Mouse (Mus musculus) heart, embryonic 10.5 days (tissue): ENCODE results near the gene Gadl1. TPM values are rescaled to one million over a fixed set of nuclear protein-coding genes. Genes with fewer than 3 reads are reported as not detected.
A peak's percentile ranks its signal among the peaks of the same experiment; 100 is the strongest.

ENCODE experiments used
- DNase-seq: peaks from one replicate; pipeline ENCODE4 v3.0.0-alpha.2; 2017; ENCODE audit warnings: low spot score
- H3K27ac ChIP-seq: fragments of 300-500 bp; sonication (generic); 2 replicates; pipeline ENCODE4 v1.5.1; 2016; ENCODE audit warnings: mild to moderate bottlenecking
- H3K27me3 ChIP-seq: fragments of 300-500 bp; sonication (generic); 2 replicates; pipeline ENCODE4 v1.6.1; 2016; ENCODE audit warnings: mild to moderate bottlenecking; ENCODE audit not compliant: poor library complexity, insufficient read depth, severe bottlenecking
- H3K36me3 ChIP-seq: fragments of 300-500 bp; sonication (generic); 2 replicates; pipeline ENCODE4 v1.6.1; 2016; ENCODE audit warnings: mild to moderate bottlenecking, moderate library complexity
- H3K4me1 ChIP-seq: fragments of 300-500 bp; sonication (generic); 2 replicates; pipeline ENCODE4 v1.6.1; 2016; ENCODE audit warnings: mild to moderate bottlenecking
- H3K4me3 ChIP-seq: fragments of 300-500 bp; sonication (generic); 2 replicates; pipeline ENCODE4 v1.5.1; 2016; ENCODE audit warnings: mild to moderate bottlenecking, moderate library complexity
- H3K9me3 ChIP-seq: fragments of 300-500 bp; sonication (generic); 2 replicates; pipeline ENCODE4 v1.6.1; 2016; ENCODE audit warnings: mild to moderate bottlenecking, moderate library complexity
- WGBS: fragments of 180-500 bp; shearing (Covaris S2); methylation state at CpG from one replicate; pipeline ENCODE4 v1.1.7; 2016; 5-methylcytosine and 5-hydroxymethylcytosine counted together
- polyA plus RNA-seq: library from polyadenylated mRNA; unstranded; fragments of >200 nt; fragmentation: Nextera tagmentation; extraction: Ambion mirVana; gene quantifications from 2 replicates; pipeline ENCODE4 v1.2.1, GENCODE M21; 2016

Gene Gadl1
- polyA plus RNA-seq, 1 experiment from 2014 or later: 0.35 TPM

DNA sequence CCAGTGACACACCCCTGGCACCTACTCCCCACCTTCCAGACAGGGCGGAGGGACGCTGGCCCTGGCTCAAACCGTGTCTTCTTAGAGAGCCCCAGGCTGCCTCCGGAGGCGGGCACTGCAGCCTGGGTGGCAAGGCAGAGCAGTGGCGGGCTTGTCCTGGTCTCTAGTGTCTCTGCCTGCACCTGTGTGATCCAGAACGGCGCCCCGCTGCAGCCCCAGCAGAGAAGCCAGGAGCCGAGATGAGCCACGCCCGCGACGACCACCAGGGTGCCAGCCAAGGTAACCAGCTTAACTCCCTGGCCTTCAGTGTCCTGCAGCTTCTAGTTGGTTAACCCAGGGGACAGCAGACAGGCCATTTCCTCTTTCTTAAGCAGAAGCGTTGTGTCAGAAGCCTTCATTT is 930 bp upstream of the Gadl1 start:
- DNase-seq: peak; percentile 74
- Histone ChIP-seq H3K36me3 (no peaks in the 10 kb centered on the region), H3K4me1 (peaks cover 13% of the 10 kb centered on the region), H3K27ac (peak overlapping the region; percentile 60), H3K4me3 (peak overlapping the region; percentile 44; the same call in 1 of the 2 replicates), H3K9me3 (no peaks in the 10 kb centered on the region), H3K27me3 (no peaks in the 10 kb centered on the region)
- 7% methylated on average over 15 of the region's 15 CpGs for WGBS

DNA sequence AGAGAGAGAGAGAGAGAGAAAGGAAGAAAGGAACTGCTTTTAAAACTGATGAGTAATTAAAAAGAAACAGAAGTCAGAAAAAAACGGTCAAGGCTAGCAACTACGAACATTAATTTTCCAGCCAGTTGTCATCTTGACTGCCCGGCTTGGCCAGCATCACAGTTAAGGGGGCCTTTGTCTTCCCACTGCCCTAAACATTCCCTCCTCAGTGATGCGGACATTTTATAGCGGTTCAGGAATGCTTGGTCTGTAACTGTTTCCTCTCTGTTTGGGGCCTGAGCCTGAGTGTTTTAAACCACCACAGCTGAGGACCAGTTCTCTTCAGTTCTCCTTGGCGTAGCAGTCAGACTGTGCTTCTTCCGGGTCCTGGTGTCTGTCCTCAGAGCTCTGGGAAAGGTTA is 4.8 kb downstream of the Gadl1 start:
- H3K36me3 ChIP-seq: no peaks in the 10 kb centered on the region
- H3K4me3 ChIP-seq: no peak overlapping the region
- no peaks in the 10 kb centered on the region for H3K27me3 ChIP-seq
- peak; percentile 66 for DNase-seq
- peaks cover 13% of the 10 kb centered on the region for H3K4me1 ChIP-seq
- WGBS: 64% methylated on average over 7 of the region's 7 CpGs
- no peak overlapping the region for H3K27ac ChIP-seq
- no peaks in the 10 kb centered on the region for H3K9me3 ChIP-seq

- DNase-seq: peak; percentile 31
- WGBS: 85% methylated on average over 14 of the region's 14 CpGs
- no peaks in the 10 kb centered on the region for H3K36me3 ChIP-seq
- no peaks in the 10 kb centered on the region for H3K27me3 ChIP-seq
- no peaks in the 10 kb centered on the region for H3K9me3 ChIP-seq
- peaks cover 13% of the 10 kb centered on the region for H3K4me1 ChIP-seq
- H3K27ac ChIP-seq: no peak overlapping the region
- H3K4me3 ChIP-seq: no peak overlapping the region
These were observed 6.5 kb downstream of the Gadl1 start for GRCm38 (mm10) chr9:115915586-115916270.

GRCm38 (mm10) chr9:115919736-115920135 is 10.5 kb downstream of the Gadl1 start:
- Histone ChIP-seq H3K36me3 (no peaks in the 10 kb centered on the region), H3K27ac (no peak overlapping the region), H3K9me3 (no peaks in the 10 kb centered on the region), H3K4me1 (peaks cover 2% of the 10 kb centered on the region), H3K4me3 (no peak overlapping the region), H3K27me3 (no peaks in the 10 kb centered on the region)
- peak; percentile 45 for DNase-seq
- WGBS: 80% methylated on average over 3 of the region's 3 CpGs

DNA sequence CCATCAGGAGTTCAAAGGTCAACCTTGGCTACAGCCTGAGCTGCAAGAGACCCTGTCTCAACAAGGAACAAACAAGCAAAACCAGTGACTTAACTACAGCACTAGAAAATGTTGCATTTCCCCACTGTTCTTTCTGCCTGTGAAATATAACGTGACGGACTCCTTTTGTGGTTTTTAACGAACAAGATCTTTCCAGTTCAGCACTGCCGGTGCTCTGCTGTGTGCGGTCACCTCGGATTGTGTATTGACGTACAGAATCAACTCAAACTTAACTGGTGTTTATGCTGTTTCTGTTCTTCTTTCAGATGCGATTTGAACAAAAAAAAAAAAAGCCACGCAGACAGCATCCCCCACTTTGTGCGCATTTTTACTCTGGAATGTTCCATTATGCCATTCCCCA is 13.4 kb downstream of the Gadl1 start:
- DNase-seq: peak; percentile 39
- no peaks in the 10 kb centered on the region for H3K4me1 ChIP-seq
- H3K9me3 ChIP-seq: no peaks in the 10 kb centered on the region
- no peak overlapping the region for H3K27ac ChIP-seq
- H3K36me3 ChIP-seq: no peaks in the 10 kb centered on the region
- no peak overlapping the region for H3K4me3 ChIP-seq
- no peaks in the 10 kb centered on the region for H3K27me3 ChIP-seq
- 88% methylated on average over 10 of the region's 10 CpGs for WGBS

- Histone ChIP-seq H3K4me3 (no peak overlapping the region), H3K27me3 (no peaks in the 10 kb centered on the region), H3K27ac (no peak overlapping the region), H3K9me3 (no peaks in the 10 kb centered on the region), H3K36me3 (no peaks in the 10 kb centered on the region), H3K4me1 (no peaks in the 10 kb centered on the region)
- 93% methylated on average over 1 of the region's 1 CpGs for WGBS
- peak; percentile 4 for DNase-seq
These were observed 14.8 kb downstream of the Gadl1 start for GRCm38 (mm10) chr9:115924094-115924493.

GRCm38 (mm10) chr9:115931803-115932202 is 22.5 kb downstream of the Gadl1 start:
- Histone ChIP-seq H3K27ac (no peak overlapping the region), H3K4me3 (no peak overlapping the region), H3K4me1 (peaks cover 16% of the 10 kb centered on the region), H3K36me3 (no peaks in the 10 kb centered on the region), H3K27me3 (no peaks in the 10 kb centered on the region), H3K9me3 (no peaks in the 10 kb centered on the region)
- WGBS: 33% methylated on average over 2 of the region's 2 CpGs
- no peak for DNase-seq

DNA sequence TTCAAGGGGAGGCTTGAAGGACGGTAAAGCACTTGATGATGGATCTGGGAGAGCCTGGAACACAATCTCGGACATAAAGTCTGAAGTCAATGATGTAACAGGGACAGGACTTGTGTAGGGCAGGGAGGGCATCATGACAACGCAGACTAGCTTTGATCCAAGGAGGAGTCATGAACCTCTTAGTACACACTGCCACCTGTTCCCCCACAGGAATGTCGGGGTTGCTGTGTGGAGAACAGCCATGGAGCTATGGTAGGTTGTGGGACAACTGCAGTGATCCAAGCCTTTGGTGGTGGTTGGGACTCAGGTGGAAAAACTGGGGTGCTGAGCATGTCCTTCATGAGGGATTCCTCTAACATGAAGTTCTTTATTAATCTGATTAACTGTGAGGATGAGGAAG is 23.5 kb downstream of the Gadl1 start:
- peaks cover 16% of the 10 kb centered on the region for H3K4me1 ChIP-seq
- no peaks in the 10 kb centered on the region for H3K9me3 ChIP-seq
- no peaks in the 10 kb centered on the region for H3K27me3 ChIP-seq
- WGBS: 86% methylated on average over 4 of the region's 4 CpGs
- DNase-seq: no peak
- H3K36me3 ChIP-seq: no peaks in the 10 kb centered on the region
- H3K4me3 ChIP-seq: no peak overlapping the region
- H3K27ac ChIP-seq: no peak overlapping the region

- no peak for DNase-seq
- Histone ChIP-seq H3K9me3 (no peaks in the 10 kb centered on the region), H3K36me3 (no peaks in the 10 kb centered on the region), H3K4me1 (peaks cover 16% of the 10 kb centered on the region), H3K27me3 (no peaks in the 10 kb centered on the region), H3K4me3 (no peak overlapping the region), H3K27ac (no peak overlapping the region)
- 63% methylated on average over 7 of the region's 7 CpGs for WGBS
These were observed 24.1 kb downstream of the Gadl1 start for GRCm38 (mm10) chr9:115933243-115933964.

- Histone ChIP-seq H3K27me3 (no peaks in the 10 kb centered on the region), H3K4me1 (peaks cover 16% of the 10 kb centered on the region), H3K9me3 (no peaks in the 10 kb centered on the region), H3K4me3 (no peak overlapping the region), H3K36me3 (no peaks in the 10 kb centered on the region), H3K27ac (peak overlapping the region; percentile 13; the same call in 1 of the 2 replicates)
- WGBS: 63% methylated on average over 11 of the region's 11 CpGs
- no peak for DNase-seq
These were observed 25.0 kb downstream of the Gadl1 start for GRCm38 (mm10) chr9:115934288-115934687.

- H3K4me3 ChIP-seq: no peak overlapping the region
- DNase-seq: no peak
- H3K36me3 ChIP-seq: no peaks in the 10 kb centered on the region
- no peaks in the 10 kb centered on the region for H3K9me3 ChIP-seq
- WGBS: 69% methylated on average over 2 of the region's 2 CpGs
- peaks cover 5% of the 10 kb centered on the region for H3K4me1 ChIP-seq
- no peaks in the 10 kb centered on the region for H3K27me3 ChIP-seq
- H3K27ac ChIP-seq: no peak overlapping the region
These were observed 27.1 kb downstream of the Gadl1 start for GRCm38 (mm10) chr9:115936350-115936749.

DNA sequence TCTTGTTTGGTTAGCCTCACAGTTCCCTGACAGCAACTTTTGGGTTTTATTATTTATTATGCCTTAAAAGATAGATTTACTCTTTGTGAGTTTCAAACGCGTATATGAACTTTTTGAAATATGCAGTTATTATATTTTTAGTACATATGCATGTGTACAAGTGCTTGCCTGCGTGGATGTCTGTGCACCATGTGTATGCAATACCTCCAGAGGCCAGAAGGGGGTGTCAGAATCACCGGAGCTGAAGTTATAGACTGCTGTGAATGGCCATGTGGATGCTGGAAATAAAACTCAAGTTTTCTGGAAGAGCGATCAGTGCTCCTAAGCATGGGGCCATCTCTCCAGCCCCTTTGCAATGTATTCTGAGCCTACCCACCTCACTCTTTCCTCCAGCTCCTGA is 28.7 kb downstream of the Gadl1 start:
- H3K36me3 ChIP-seq: no peaks in the 10 kb centered on the region
- H3K27ac ChIP-seq: no peak overlapping the region
- WGBS: 89% methylated on average over 5 of the region's 5 CpGs
- no peak overlapping the region for H3K4me3 ChIP-seq
- H3K4me1 ChIP-seq: peaks cover 7% of the 10 kb centered on the region
- H3K27me3 ChIP-seq: no peaks in the 10 kb centered on the region
- no peak for DNase-seq
- H3K9me3 ChIP-seq: no peaks in the 10 kb centered on the region

DNA sequence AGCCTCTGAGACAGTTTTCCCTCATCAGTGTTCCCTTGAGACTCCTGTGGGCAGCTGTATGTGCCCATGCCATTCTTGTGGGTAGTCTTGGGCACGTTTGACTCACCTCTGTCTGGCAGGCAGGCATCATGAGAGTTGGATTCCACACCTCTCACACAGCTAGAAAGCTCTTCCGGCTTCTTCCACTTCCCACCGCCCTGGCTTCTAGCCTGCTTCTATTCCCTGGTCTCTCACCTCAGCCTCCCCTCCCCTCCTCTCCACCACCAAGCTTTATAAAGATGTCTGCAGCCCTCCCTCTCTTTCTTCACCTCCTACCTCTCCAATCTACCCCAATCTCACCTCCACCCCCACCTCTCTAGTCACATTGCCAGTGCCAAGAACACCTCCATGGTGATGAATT is 30.2 kb downstream of the Gadl1 start:
- H3K27ac ChIP-seq: no peak overlapping the region
- no peak for DNase-seq
- H3K27me3 ChIP-seq: no peaks in the 10 kb centered on the region
- peaks cover 8% of the 10 kb centered on the region; the same call in 1 of the 2 replicates for H3K4me1 ChIP-seq
- H3K4me3 ChIP-seq: no peak overlapping the region
- H3K9me3 ChIP-seq: no peaks in the 10 kb centered on the region
- WGBS: 69% methylated on average over 3 of the region's 3 CpGs
- H3K36me3 ChIP-seq: no peaks in the 10 kb centered on the region
